Mouse (Mus musculus) kidney, adult 11 months (tissue): ENCODE results near the gene Ripk4.

Experiments used
- DNase-seq: peaks from one replicate; pipeline ENCODE4 v3.0.0; 2022

The Ripk4 gene

GRCm38 (mm10) chr16:97763061-97763989 lies at the start of gene Ripk4:
Ripk4 (minus strand) TSS chr16:97763787.
- DNase-seq = peak; percentile 82

- DNase-seq = no peak
Measured at GRCm38 (mm10) chr16:97808881-97809280, 45.3 kb upstream of the Ripk4 start.

GRCm38 (mm10) chr16:97805646-97806045 lies 42.1 kb upstream of the Ripk4 start:
- no peak for DNase-seq

GRCm38 (mm10) chr16:97804680-97805547 lies 41.3 kb upstream of the Ripk4 start:
- peak; percentile 66 for DNase-seq

GRCm38 (mm10) chr16:97797950-97798869 lies 34.6 kb upstream of the Ripk4 start:
- no peak for DNase-seq

- DNase-seq = no peak
Measured at GRCm38 (mm10) chr16:97797212-97797611, 33.6 kb upstream of the Ripk4 start.

- no peak for DNase-seq
Measured at GRCm38 (mm10) chr16:97794256-97794655, 30.7 kb upstream of the Ripk4 start.

GRCm38 (mm10) chr16:97783057-97783456 lies 19.5 kb upstream of the Ripk4 start:
- DNase-seq = no peak

- peak; percentile 77 for DNase-seq
Measured at GRCm38 (mm10) chr16:97778353-97779025, 14.9 kb upstream of the Ripk4 start.

- DNase-seq = no peak
Measured at GRCm38 (mm10) chr16:97766501-97766900, 2.9 kb upstream of the Ripk4 start.

GRCm38 (mm10) chr16:97764626-97765025 lies 1.0 kb upstream of the Ripk4 start:
- DNase-seq = no peak

GRCm38 (mm10) chr16:97763990-97764340 lies 378 bp upstream of the Ripk4 start:
- DNase-seq = no peak

GRCm38 (mm10) chr16:97761782-97762181 lies 1.8 kb downstream of the Ripk4 start:
- DNase-seq = peak; percentile 49

- DNase-seq = no peak
Measured at GRCm38 (mm10) chr16:97759681-97760080, 3.9 kb downstream of the Ripk4 start.

GRCm38 (mm10) chr16:97758288-97758687 lies 5.3 kb downstream of the Ripk4 start:
- peak; percentile 90 for DNase-seq

- DNase-seq = peak; percentile 46
Measured at GRCm38 (mm10) chr16:97756460-97756859, 7.1 kb downstream of the Ripk4 start.

GRCm38 (mm10) chr16:97752316-97752941 lies 11.2 kb downstream of the Ripk4 start:
- DNase-seq = no peak

- DNase-seq = peak; percentile 86
Measured at GRCm38 (mm10) chr16:97751884-97752283, 11.7 kb downstream of the Ripk4 start.

GRCm38 (mm10) chr16:97748421-97748820 lies 15.2 kb downstream of the Ripk4 start:
- DNase-seq = no peak

- no peak for DNase-seq
Measured at GRCm38 (mm10) chr16:97738030-97738429, 25.6 kb downstream of the Ripk4 start.

GRCm38 (mm10) chr16:97736562-97736961 lies 27.0 kb downstream of the Ripk4 start:
- DNase-seq = no peak
